Mouse (Mus musculus): ENCODE data around the gene Actrt2. TPM values are rescaled to one million over a fixed set of nuclear protein-coding genes. Genes with fewer than 3 reads are reported as not detected.

The Actrt2 gene
- polyA plus RNA-seq, 1 experiment: not detected

DNA sequence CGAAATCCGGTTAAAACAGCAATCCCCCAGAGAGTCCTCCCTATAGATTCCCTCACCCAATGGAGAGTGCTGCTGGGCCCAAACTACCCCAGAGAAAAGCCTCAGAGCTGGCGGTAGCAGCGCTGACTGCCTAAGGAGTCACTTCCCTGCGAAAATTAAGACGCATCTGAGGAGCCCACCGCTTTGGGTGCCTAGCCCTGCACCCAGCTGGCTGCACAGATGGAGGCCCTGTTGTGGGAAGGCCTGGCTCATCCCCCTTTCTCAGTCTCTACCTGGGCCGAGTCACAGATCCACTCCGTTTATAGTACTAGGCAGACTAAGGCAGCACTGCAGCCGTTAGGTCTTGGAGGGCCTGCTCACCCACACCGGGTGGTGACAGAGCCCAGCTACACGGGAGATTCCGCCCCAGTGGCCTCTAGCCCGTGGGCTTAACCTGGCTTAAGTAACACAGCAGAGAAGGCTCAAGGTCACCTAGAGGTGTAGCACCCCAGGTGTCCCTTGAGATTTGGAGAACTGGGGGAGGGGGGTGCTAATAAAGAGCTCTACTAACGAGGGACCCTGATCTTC lies 29.3 kb downstream of the Actrt2 start:
- DNase-seq (ENCODE audit: low spot score): no peak

DNA sequence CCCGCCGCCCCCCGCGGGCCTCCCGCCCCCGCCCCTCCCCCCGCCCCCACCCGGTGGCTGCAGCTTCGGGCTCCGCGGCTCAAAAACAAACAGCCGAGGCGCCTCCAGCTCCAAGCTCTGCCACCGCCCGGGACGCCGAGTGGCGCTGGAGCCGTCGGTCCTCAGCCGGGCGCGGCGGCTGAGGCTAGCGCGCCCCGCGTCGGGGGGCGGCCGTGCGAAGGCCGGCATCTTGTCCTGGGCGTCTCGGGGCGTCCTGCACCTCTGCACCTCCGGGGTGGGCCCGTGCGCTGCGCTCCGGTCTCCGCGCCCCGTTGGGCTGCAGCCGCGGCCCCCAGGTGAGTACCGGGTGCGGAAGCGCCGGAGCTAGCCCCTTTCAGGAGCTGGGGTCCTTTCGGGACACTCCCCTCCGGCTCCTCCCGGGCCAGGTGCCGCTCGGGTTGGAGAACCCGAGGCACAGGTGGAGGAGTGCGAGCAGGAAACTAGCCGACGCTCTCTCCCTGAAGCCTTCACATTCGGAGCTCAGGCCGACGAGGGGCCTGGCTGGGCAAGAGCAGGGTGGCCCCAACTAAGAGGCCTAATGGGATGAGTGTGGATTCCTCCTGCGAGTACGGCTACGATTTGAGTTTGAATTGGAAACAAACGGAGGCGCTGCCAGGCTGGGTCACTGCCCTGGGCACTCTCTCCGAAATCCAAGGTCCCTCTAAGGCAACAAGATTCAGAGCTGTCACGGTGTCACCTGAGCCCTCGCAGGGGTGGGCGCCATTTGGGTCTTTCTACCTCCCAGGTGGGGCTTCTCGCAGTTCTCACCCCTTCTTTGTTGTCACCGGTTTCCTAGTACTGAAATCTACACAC lies 30.0 kb downstream of the Actrt2 start:
- DNase-seq (ENCODE audit: low spot score): no peak

DNA sequence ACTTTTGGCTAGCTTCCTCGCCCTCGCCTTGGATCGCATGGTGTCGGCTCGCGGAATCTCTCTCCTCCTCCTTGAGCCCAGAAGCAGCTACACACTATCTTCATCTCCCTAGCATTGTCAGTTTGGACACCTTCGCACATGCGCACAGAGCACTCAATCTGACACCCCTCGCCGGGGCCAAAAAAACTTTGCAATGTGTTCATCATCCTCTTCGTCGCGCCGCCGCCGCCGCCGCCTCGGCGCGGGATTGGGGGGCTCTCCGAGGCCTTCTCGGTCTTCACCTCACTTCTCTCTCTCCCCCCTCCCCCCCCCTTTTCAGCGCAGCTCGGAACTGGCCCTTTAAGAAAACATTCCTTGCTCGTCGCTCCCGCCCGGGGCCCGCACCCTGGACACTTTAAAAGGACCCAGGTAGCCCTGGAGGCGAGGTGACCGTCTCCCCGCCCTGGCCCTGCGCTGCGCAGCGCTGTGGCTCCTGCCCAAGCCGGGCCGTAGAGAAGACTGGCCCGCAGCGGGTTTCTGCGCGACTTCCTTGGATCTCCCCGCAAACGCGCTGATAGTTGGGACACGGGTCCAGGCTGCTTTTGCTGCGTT lies 30.9 kb downstream of the Actrt2 start, which contains the start of gene Prdm16:
Gene Prdm16 (minus strand): TSS at position 153 of the 591 bp plus-strand sequence.
- no peak for DNase-seq (ENCODE audit: low spot score)

DNA sequence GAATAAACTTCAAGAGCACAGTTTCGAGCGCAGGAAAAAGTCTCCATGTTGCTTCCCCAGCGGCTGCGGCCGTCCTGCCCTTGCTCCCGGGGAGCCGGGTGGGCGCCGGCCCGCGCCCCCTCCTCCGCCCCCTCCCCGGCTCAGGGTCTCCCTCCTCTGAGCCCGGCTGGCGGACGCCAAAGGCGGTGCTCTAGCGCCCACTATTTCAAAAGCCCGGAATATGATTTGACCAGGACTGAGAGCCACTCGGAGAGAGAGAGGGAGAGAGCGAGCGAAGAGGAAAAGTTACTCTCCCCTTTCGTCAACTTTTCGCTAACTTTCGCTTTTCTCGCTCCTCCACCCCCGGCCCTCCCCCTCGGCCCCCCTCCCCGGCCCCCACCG lies 31.6 kb downstream of the Actrt2 start:
- DNase-seq (ENCODE audit: low spot score): no peak

DNA sequence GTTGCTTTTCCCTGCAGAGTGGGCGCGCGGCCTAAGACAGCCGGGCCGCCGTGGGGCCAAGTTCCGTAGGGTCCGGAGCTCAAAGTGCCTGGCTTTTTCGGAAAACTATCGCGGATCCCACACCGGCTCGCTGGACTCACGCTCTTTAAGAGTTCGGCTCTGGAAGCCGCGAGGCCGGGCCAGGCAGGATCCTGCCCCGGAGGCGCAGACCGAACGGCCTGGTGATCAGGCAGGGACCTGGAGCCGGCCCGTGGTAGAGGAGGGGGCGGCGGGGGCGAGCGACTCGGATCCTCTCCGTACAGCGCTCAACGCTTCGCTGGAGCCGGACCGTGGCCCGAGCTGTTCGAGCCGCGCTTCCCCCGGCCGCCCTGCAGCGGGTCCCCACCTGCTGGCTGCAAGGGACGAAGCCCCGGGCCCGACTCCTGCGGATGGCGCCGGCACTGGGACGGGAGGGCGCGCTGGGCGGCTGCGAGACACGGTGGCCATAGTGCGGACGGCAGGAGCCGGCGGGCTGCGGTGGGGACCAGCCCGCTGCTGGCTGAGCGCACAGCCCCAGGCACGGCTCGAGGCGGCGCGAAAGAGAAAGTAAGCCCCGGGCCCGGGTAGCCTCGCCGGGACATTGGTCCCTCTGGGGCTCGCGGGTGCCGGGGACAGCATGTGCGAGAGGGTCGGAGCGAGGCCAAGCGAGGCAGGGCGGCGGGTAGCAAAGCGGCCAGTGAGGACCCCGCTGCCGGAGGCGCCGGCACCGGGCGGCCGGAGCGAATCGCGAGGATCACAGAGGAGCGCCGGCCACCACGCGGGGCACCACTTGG lies 32.2 kb downstream of the Actrt2 start:
- peak; percentile 46 for DNase-seq (ENCODE audit: low spot score)

DNA sequence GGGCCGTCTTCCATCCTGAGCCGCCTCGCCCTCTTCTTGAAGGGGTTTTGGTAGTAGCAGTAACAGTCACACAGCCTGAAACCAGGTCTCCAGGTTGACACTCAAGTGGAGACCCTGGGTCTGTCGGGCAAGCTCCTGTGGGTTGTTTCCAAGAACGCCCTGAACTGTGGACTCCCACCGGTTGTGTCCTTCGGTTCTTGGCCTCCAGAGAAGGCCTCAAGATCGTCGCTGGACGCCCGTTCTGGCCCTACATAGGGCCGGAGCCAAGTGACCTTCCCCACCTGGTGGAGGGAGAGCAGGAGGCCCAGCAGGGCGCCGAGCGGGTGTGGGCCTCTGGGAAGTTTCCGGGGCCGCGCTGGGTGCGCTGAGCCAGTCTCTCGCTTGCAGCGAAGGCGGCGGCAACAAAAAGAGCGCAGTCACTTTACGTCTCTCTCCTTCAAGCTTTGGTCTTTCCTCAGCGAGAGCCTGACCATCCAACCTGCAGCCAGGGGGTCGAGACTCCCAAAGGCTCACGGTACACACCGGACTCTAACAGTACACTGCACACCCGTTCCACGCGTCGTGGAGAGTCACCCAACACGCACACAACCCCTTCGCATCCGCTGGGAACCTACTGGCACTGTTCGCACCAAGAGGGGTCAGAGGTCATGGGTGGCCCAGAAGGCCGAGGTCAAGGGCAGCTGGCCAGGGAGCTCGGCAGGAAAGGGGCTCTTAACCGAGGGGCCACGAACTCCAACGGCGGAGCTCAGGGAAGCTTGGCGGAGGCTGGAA lies 33.0 kb downstream of the Actrt2 start:
- no peak for DNase-seq (ENCODE audit: low spot score)

DNA sequence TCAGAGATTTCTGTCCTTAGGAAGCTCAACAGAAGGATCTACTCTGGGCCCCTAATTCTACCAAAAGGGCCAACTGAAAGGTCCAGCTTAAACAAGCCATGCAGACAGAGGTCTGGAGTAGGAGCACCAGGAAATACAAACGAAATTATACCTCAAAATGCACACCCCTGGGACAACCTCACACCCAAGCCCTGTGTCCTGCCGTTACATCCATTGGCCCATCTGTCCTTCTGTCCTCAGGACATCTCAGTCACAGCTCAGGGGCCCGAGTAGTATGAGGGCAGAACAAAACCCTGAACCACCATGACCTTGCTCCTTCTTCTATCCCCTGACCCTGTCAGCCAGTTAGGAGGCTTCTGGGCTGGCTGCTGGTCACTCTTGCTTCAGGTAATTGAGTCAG lies 33.7 kb downstream of the Actrt2 start:
- no peak for DNase-seq (ENCODE audit: low spot score)

DNA sequence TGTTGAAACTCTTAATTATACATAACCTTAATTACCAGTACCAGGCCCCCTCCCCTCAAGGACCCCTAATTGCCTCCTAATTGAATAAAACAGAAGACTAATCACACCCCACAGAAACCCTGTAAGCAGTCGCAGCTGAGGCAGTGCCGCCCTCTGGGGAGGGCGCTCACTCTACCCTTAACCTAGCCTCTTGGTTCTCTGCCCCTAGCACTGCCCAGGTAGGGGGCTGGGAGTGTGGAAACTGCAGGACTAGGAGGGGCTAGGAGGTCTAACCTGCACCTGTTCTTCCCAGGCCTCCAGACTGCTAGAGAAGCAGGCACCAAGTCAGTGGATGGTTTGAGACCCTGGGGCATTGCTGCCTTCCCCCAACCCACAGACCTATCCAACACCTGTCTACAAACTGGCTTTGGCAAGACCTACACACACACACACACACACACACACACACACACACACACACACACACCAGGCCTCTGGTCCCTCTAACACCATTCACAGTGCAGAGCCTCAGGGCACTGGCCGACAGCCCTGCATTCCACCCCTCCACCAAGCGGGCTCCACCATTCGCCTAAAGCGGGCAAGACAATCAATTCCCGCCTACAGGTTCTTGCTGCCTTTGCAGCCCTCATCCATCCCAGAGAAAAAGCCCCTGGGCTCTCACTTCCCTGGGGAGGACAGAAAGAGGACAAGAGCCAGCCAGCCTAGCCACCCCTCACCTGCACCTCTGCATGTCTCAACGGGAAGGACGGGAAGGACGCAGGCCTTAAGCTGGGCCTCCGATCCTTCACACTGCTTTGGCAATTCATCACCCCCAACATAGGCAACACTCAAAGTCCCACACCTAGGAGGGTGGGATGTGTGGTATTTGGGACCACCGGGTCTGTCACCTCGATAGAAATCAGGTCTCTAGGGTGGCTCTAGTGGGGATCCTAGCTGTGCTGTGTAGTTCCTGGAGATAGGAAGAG lies 34.6 kb downstream of the Actrt2 start:
- DNase-seq (ENCODE audit: low spot score): no peak

DNA sequence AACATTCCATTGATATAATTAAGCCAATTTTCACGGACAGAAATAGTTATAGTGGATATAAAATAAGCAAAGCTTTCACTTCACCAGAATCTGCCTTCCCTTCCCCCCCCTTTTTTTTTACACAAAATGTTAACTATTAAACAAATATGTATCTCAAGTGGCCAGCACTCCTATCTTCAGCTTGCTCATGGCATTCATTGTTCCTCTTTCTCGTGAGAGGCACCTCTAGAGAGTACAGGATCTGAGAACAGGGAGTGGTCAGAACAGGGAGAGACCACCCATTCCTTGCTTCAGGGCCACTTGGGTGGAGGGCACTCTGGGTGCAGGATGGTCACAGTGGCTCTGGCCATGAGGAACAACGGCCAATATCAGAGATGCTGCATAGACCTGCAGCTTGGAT lies 36.9 kb downstream of the Actrt2 start:
- no peak for DNase-seq (ENCODE audit: low spot score)

DNA sequence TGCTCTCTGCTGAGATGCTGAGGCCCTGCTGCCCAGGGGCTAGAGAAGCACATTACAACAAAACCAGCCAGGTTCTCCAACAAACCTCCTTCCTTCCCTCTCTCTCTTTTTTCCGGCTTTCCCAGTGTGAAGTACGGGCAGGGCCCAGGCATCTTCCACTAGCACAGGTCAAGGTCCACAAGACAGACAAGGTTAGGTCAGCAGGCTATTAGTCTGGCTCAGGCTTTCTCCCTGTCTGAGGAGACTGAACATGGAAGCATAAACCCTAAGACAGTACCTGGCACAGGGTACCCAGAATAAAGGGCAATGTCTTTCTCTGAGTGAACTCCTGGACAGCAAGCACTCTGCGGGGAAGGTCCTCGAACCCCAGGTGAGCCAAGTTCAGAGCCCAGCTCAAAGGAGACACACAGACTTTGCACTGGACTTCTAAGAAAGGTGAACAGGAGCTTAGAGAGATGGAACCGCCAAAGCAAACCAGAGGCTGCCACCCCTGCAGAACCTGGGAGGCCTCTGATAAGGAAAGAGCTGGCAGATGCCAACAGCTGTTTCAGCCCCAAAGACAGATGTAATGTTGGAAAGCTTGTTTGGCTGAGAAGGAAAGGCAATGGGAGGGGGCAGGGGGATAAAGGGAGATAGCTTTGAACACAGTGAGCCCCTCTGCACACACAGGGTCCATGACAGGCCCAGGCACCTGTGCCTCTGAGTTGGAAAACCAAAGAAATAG lies 40.1 kb downstream of the Actrt2 start:
- no peak for DNase-seq (ENCODE audit: low spot score)

DNA sequence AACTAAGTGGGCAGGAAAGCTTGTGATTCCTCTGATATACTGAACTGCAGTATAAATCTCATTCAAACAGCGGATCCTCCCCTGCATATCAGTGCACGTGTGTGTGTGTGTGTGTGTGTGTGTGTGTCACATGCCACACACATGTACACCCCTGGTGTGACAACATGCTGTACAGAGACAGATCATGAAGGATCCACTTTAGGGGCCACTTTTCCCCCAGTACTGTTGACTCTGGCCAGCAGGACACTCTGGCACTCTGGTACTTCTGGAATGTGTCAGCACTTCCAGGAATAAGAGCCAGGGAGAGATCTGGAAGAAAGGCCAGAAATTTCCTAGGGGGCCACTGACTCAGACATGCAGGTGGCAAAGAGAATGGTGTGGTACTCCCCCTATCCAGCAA lies 41.4 kb downstream of the Actrt2 start:
- no peak for DNase-seq (ENCODE audit: low spot score)

DNA sequence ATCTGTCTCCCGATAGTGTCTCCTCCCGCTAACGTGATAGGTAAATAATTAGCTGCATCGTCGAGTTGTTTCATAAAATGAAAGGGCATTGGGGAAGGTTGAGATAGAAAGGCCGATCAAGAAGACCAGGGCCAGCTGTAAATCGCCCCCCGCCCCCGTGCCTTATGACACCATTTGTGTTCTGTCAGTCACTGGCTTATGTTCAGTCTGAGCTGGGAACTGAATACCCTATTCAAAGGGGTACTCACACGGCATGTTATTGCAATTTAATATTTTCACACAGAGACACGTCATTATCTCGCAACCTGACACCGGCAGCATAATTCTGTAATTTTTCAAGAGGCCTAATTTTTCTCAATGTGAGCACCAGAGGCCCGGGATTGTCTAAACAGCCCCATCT lies 42.0 kb downstream of the Actrt2 start:
- no peak for DNase-seq (ENCODE audit: low spot score)

DNA sequence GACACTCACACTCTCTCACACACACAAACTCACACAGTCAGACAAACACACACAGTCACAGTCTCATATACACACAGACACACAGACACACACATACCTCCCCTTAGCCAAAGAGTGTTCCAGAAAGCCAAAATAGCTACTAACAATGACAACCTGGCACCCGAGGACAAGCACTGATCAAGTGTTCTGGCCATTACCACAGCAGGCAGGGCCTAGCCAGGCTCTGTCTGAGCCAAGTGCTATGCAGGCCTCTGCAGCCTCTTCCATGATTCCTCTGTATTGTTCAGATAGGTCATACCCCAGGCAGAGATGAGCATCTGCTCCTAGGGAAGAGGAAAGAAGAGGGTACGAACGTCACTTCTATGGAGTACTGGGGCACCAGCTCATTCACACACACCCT lies 44.4 kb downstream of the Actrt2 start:
- no peak for DNase-seq (ENCODE audit: low spot score)

DNA sequence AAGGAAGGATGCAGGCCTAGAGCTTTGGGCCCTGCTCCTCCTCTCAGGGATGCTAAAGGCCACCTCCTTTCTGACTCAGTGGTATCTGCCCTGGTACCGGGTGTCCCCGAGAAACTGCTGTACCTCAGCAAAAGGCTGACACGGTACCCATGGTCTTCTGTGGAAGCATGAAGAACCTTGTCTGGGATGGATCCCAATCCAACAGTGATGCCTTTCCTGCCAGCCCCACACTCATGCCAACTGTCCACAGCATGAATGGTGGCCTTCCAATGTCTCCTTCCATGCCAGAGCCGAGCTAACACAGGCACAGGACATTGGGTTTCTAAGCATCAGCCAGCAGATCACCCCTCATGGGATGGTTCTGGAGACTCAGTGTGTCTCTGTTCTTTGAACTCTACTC lies 45.1 kb downstream of the Actrt2 start:
- DNase-seq (ENCODE audit: low spot score): no peak

Other genes starting within 250 kb of the Actrt2 start
- gene Prdm16, start 31.0 kb downstream of the Actrt2 start, polyA plus RNA-seq (2012; rRNA removed): 6.2 and 6.4 TPM in 2 replicates
- 0.06 and 0.09 TPM in 2 replicates for gene Ttc34, start 169.6 kb upstream of the Actrt2 start, polyA plus RNA-seq (2012; rRNA removed)
- gene Mmel1, start 201.7 kb upstream of the Actrt2 start, polyA plus RNA-seq (2012; rRNA removed): 0.06 and 0.07 TPM in 2 replicates
- 33.1 and 35.2 TPM in 2 replicates for gene Fam213b, start 231.3 kb upstream of the Actrt2 start, polyA plus RNA-seq (2012; rRNA removed)

Data from urinary bladder, adult 2 months (tissue).